Mouse (Mus musculus) bone marrow, adult 2 months (tissue): Measurements from ENCODE around the gene Dirc2. TPM values are rescaled to one million over a fixed set of nuclear protein-coding genes. Genes with fewer than 3 reads are reported as not detected.
A peak's percentile ranks its signal among the peaks of the same experiment; 100 is the strongest.

Source experiments
- H3K27ac ChIP-seq: fragments of 200-500 bp; 2 replicates; pipeline ENCODE4 v1.5.1; 2012; ENCODE audit warnings: low read depth, mild to moderate bottlenecking, control low read depth, inconsistent platforms, low read length; ENCODE audit not compliant: control insufficient read depth, poor library complexity, insufficient read depth
- H3K4me1 ChIP-seq: fragments of 200-500 bp; 2 replicates; pipeline ENCODE4 v1.6.1; 2011; ENCODE audit warnings: low read length; ENCODE audit not compliant: control insufficient read depth, insufficient read depth
- H3K4me3 ChIP-seq: fragments of 200-500 bp; replicated peaks from 2 replicates; pipeline ENCODE3; 2011; ENCODE audit warnings: mild to moderate bottlenecking, low read depth, low read length, control low read depth; ENCODE audit not compliant: control insufficient read depth
- CTCF ChIP-seq: fragments of 200-500 bp; IDR thresholded peaks from 2 replicates; pipeline ENCODE4 v1.5.1; 2011; ENCODE audit warnings: low read length, control low read depth; ENCODE audit not compliant: control insufficient read depth, insufficient read depth
- POLR2A ChIP-seq: fragments of 200-500 bp; IDR thresholded peaks from 2 replicates; pipeline ENCODE4 v1.6.1; 2011; ENCODE audit warnings: low read depth, mild to moderate bottlenecking, control low read depth, low read length, borderline replicate concordance; ENCODE audit not compliant: control insufficient read depth
- WGBS: fragments of 180-500 bp; shearing (Covaris S2); methylation state at CpG from one replicate; pipeline ENCODE4 v1.1.7; 2018; 5-methylcytosine and 5-hydroxymethylcytosine counted together
- polyA plus RNA-seq: library from polyadenylated mRNA; stranded (reverse); fragments of >200 nt; gene quantifications from 2 replicates; pipeline ENCODE4 v1.2.4, GENCODE M21; 2011; ENCODE audit warnings: low replicate concordance; ENCODE audit not compliant: missing spikeins, insufficient read depth, insufficient read length

Gene Dirc2
- polyA plus RNA-seq: 6.5 and 14.0 TPM in 2 replicates

GRCm38 (mm10) chr16:35768785-35769642, at the start of gene Dirc2:
Dirc2 (minus strand) TSS chr16:35769356.
- no peak for TF ChIP-seq CTCF
- no peak; the same call in 1 of the 2 replicates for TF ChIP-seq POLR2A
- peak within 1 kb of the TSS; percentile 86 for H3K27ac ChIP-seq
- peak within 1 kb of the TSS; percentile 97 for H3K4me3 ChIP-seq
- 1% methylated on average over 77 of the region's 78 CpGs for WGBS
- H3K4me1 ChIP-seq: peaks cover 5% of the 10 kb centered on the region

GRCm38 (mm10) chr16:35817255-35818089, 48.3 kb upstream of the Dirc2 start:
- Histone ChIP-seq H3K4me3 (no peak overlapping the region), H3K4me1 (no peaks in the 10 kb centered on the region; the same call in 1 of the 2 replicates), H3K27ac (no peak overlapping the region)
- 20% methylated on average over 13 of the region's 13 CpGs for whole genome bisulfite sequencing
- TF ChIP-seq POLR2A (no peak), CTCF (peak; percentile 99)

GRCm38 (mm10) chr16:35813119-35813518, 44.0 kb upstream of the Dirc2 start:
- 79% methylated on average over 3 of the region's 3 CpGs for WGBS
- TF ChIP-seq CTCF (no peak), POLR2A (no peak)
- no peak overlapping the region for H3K4me3 ChIP-seq
- H3K4me1 ChIP-seq: no peaks in the 10 kb centered on the region; the same call in 1 of the 2 replicates
- H3K27ac ChIP-seq: no peak overlapping the region

GRCm38 (mm10) chr16:35808838-35809237, 39.7 kb upstream of the Dirc2 start:
- Histone ChIP-seq H3K4me3 (peak overlapping the region; percentile 45), H3K27ac (peak overlapping the region; percentile 22; the same call in 1 of the 2 replicates), H3K4me1 (no peaks in the 10 kb centered on the region; the same call in 1 of the 2 replicates)
- TF ChIP-seq POLR2A (no peak), CTCF (no peak)
- whole genome bisulfite sequencing: 80% methylated on average over 2 of the region's 2 CpGs

- TF ChIP-seq POLR2A (no peak), CTCF (no peak)
- H3K27ac ChIP-seq: no peak overlapping the region
- no peak overlapping the region for H3K4me3 ChIP-seq
- 73% methylated on average over 4 of the region's 4 CpGs for WGBS
- H3K4me1 ChIP-seq: no peaks in the 10 kb centered on the region; the same call in 1 of the 2 replicates
Observed at GRCm38 (mm10) chr16:35807663-35807992, 38.5 kb upstream of the Dirc2 start.

- no peak for TF ChIP-seq CTCF
- no peak for TF ChIP-seq POLR2A
- peak overlapping the region; percentile 80 for H3K27ac ChIP-seq
- no peaks in the 10 kb centered on the region; the same call in 1 of the 2 replicates for H3K4me1 ChIP-seq
- no peak overlapping the region for H3K4me3 ChIP-seq
- WGBS: 72% methylated on average over 6 of the region's 6 CpGs
Observed at GRCm38 (mm10) chr16:35806973-35807662, 38.0 kb upstream of the Dirc2 start.

GRCm38 (mm10) chr16:35803723-35804122, 34.6 kb upstream of the Dirc2 start:
- WGBS: 61% methylated on average over 4 of the region's 4 CpGs
- Histone ChIP-seq H3K27ac (no peak overlapping the region), H3K4me3 (no peak overlapping the region)

More at GRCm38 (mm10) chr16:35803723-35804122, 34.6 kb upstream of the Dirc2 start:
- TF ChIP-seq POLR2A: no peak
- no peak for TF ChIP-seq CTCF
- H3K4me1 ChIP-seq: no peaks in the 10 kb centered on the region; the same call in 1 of the 2 replicates
